Mouse (Mus musculus): ENCODE results near the gene Lats1.

Lats1 gene

GRCm38 (mm10) chr10:7680731-7681301 lies at the start of gene Lats1, which contains the start of gene Pcmt1:
Gene Lats1 (plus strand): TSS chr10:7681214.
Gene Pcmt1 (minus strand): TSS chr10:7681136.
- DNase-seq (ENCODE audit: low read depth), result peak; percentile 57

- DNase-seq (ENCODE audit: low read depth), result no peak
These were observed 40.6 kb upstream of the Lats1 start for GRCm38 (mm10) chr10:7640366-7640765.

GRCm38 (mm10) chr10:7645911-7646310 lies 35.1 kb upstream of the Lats1 start:
- DNase-seq (ENCODE audit: low read depth), result no peak

GRCm38 (mm10) chr10:7649059-7649458 lies 32.0 kb upstream of the Lats1 start:
- no peak for DNase-seq (ENCODE audit: low read depth)

- no peak for DNase-seq (ENCODE audit: low read depth)
These were observed 30.0 kb upstream of the Lats1 start for GRCm38 (mm10) chr10:7651057-7651456.

- DNase-seq (ENCODE audit: low read depth), result peak; percentile 69
These were observed 18.4 kb upstream of the Lats1 start for GRCm38 (mm10) chr10:7662471-7663141.

GRCm38 (mm10) chr10:7663159-7664026 lies 17.6 kb upstream of the Lats1 start:
- DNase-seq (ENCODE audit: low read depth), result peak; percentile 76

GRCm38 (mm10) chr10:7664027-7664526 lies 16.9 kb upstream of the Lats1 start:
- no peak for DNase-seq (ENCODE audit: low read depth)

- DNase-seq (ENCODE audit: low read depth), result no peak
These were observed 16.1 kb upstream of the Lats1 start for GRCm38 (mm10) chr10:7664889-7665288.

- DNase-seq (ENCODE audit: low read depth), result peak; percentile 88
These were observed 13.6 kb upstream of the Lats1 start, which contains the start of gene Nup43 for GRCm38 (mm10) chr10:7667342-7667802. Gene Nup43 (plus strand): TSS chr10:7667503.

- DNase-seq (ENCODE audit: low read depth), result peak; percentile 48
These were observed 7.3 kb upstream of the Lats1 start for GRCm38 (mm10) chr10:7673673-7674072.

GRCm38 (mm10) chr10:7681343-7682025 lies 470 bp downstream of the Lats1 start:
- DNase-seq (ENCODE audit: low read depth), result peak; percentile 55

GRCm38 (mm10) chr10:7682249-7682648 lies 1.2 kb downstream of the Lats1 start:
- no peak for DNase-seq (ENCODE audit: low read depth)

- DNase-seq (ENCODE audit: low read depth), result no peak
These were observed 5.9 kb downstream of the Lats1 start for GRCm38 (mm10) chr10:7686902-7687301.

- DNase-seq (ENCODE audit: low read depth), result no peak
These were observed 14.3 kb downstream of the Lats1 start for GRCm38 (mm10) chr10:7695286-7695685.

GRCm38 (mm10) chr10:7700120-7700519 lies 19.1 kb downstream of the Lats1 start:
- DNase-seq (ENCODE audit: low read depth), result no peak

GRCm38 (mm10) chr10:7702586-7702985 lies 21.6 kb downstream of the Lats1 start:
- no peak for DNase-seq (ENCODE audit: low read depth)

GRCm38 (mm10) chr10:7710121-7710520 lies 29.1 kb downstream of the Lats1 start:
- no peak for DNase-seq (ENCODE audit: low read depth)

- DNase-seq (ENCODE audit: low read depth), result no peak
These were observed 31.5 kb downstream of the Lats1 start for GRCm38 (mm10) chr10:7712506-7712905.

GRCm38 (mm10) chr10:7715056-7715455 lies 34.0 kb downstream of the Lats1 start:
- no peak for DNase-seq (ENCODE audit: low read depth)

GRCm38 (mm10) chr10:7725751-7726500 lies 44.9 kb downstream of the Lats1 start, which contains the start of gene Katna1:
Gene Katna1 (plus strand): TSS chr10:7726000.
- peak; percentile 92 for DNase-seq (ENCODE audit: low read depth)

Measured in c-Kit-positive CD71-positive TER-119-negative erythroid progenitor cells, embryonic 14.5 days (primary cell).